Mouse (Mus musculus): Measurements from ENCODE around the gene Abhd16a.

Gene Abhd16a

GRCm38 (mm10) chr17:35085208-35085865 is 3.7 kb upstream of the Abhd16a start, which contains the start of gene Ly6g6f:
Gene Ly6g6f, minus strand, starts transcription at chr17:35085610.
- WGBS = 81% methylated on average over 7 of the region's 7 CpGs

- 36% methylated on average over 2 of the region's 2 CpGs for WGBS
Measured at GRCm38 (mm10) chr17:35088151-35088550, 912 bp upstream of the Abhd16a start.

- WGBS = 30% methylated on average over 8 of the region's 8 CpGs
Measured at GRCm38 (mm10) chr17:35090166-35090932, 1.3 kb downstream of the Abhd16a start.

GRCm38 (mm10) chr17:35092403-35093198 is 3.5 kb downstream of the Abhd16a start:
- WGBS = 74% methylated on average over 14 of the region's 14 CpGs

- 55% methylated on average over 15 of the region's 15 CpGs for WGBS
Measured at GRCm38 (mm10) chr17:35094475-35095365, 5.7 kb downstream of the Abhd16a start.

GRCm38 (mm10) chr17:35096597-35096996 is 7.5 kb downstream of the Abhd16a start:
- WGBS = 89% methylated on average over 12 of the region's 12 CpGs

- 53% methylated on average over 12 of the region's 12 CpGs for WGBS
Measured at GRCm38 (mm10) chr17:35097164-35097655, 8.1 kb downstream of the Abhd16a start.

GRCm38 (mm10) chr17:35100196-35100765 is 11.2 kb downstream of the Abhd16a start:
- 70% methylated on average over 10 of the region's 10 CpGs for WGBS

- 86% methylated on average over 11 of the region's 11 CpGs for WGBS
Measured at GRCm38 (mm10) chr17:35101161-35101560, 12.1 kb downstream of the Abhd16a start.

GRCm38 (mm10) chr17:35102299-35102698 is 13.2 kb downstream of the Abhd16a start:
- WGBS = 63% methylated on average over 8 of the region's 8 CpGs

GRCm38 (mm10) chr17:35103221-35103690 is 14.2 kb downstream of the Abhd16a start:
- WGBS = 70% methylated on average over 6 of the region's 6 CpGs

- 96% methylated on average over 7 of the region's 7 CpGs for WGBS
Measured at GRCm38 (mm10) chr17:35104079-35104478, 15.0 kb downstream of the Abhd16a start.

- WGBS = 76% methylated on average over 6 of the region's 6 CpGs
Measured at GRCm38 (mm10) chr17:35104754-35105153, 15.7 kb downstream of the Abhd16a start.

- 29% methylated on average over 13 of the region's 13 CpGs for WGBS
Measured at GRCm38 (mm10) chr17:35105740-35106389, 16.8 kb downstream of the Abhd16a start.

GRCm38 (mm10) chr17:35106522-35106921 is 17.5 kb downstream of the Abhd16a start:
- whole genome bisulfite sequencing = 56% methylated on average over 3 of the region's 3 CpGs

GRCm38 (mm10) chr17:35108097-35108496 is 19.0 kb downstream of the Abhd16a start, which contains the start of gene Ly6g5c:
Gene Ly6g5c, plus strand, starts transcription at chr17:35108279.
- 76% methylated on average over 6 of the region's 6 CpGs for WGBS

- 72% methylated on average over 9 of the region's 9 CpGs for WGBS
Measured at GRCm38 (mm10) chr17:35111774-35112173, 22.7 kb downstream of the Abhd16a start.

GRCm38 (mm10) chr17:35115046-35116019 is 26.3 kb downstream of the Abhd16a start, which contains the start of gene Ly6g5b:
Gene Ly6g5b, minus strand, starts transcription at chr17:35115428.
- WGBS = 78% methylated on average over 8 of the region's 8 CpGs

GRCm38 (mm10) chr17:35120745-35121142 is 31.7 kb downstream of the Abhd16a start:
- WGBS = under 1% methylated on average over 33 of the region's 33 CpGs

Measured in cerebral cortex, adult 2 months (tissue).